Mouse (Mus musculus): ENCODE measurements around the gene Lpar3.

The Lpar3 gene

GRCm38 (mm10) chr3:146220776-146221486, at the start of gene Lpar3:
Gene Lpar3 (plus strand): TSS chr3:146220963.
- in situ Hi-C loops (cut with MboI, MseI), result no loop called here

- in situ Hi-C loops (cut with MboI, MseI), result loop anchor here (25.0 kb wide), 1 partner anchor 1761 kb away; no protein-coding TSS in a partner anchor
These were observed 47.7 kb upstream of the Lpar3 start for GRCm38 (mm10) chr3:146173030-146173429.

GRCm38 (mm10) chr3:146174215-146174614, 46.5 kb upstream of the Lpar3 start:
- in situ Hi-C loops (cut with MboI, MseI), result loop anchor here (25.0 kb wide), 1 partner anchor 1762 kb away; no protein-coding TSS in a partner anchor

- in situ Hi-C loops (cut with MboI, MseI), result loop anchor here (5.0 kb wide), 2 partner anchors 120 to 230 kb away; no protein-coding TSS in a partner anchor
These were observed 43.5 kb upstream of the Lpar3 start for GRCm38 (mm10) chr3:146177295-146177694.

GRCm38 (mm10) chr3:146177748-146178582, 42.8 kb upstream of the Lpar3 start:
- in situ Hi-C loops (cut with MboI, MseI), result loop anchor here (5.0 kb wide), 2 partner anchors 121 to 231 kb away; no protein-coding TSS in a partner anchor

GRCm38 (mm10) chr3:146180341-146180740, 40.4 kb upstream of the Lpar3 start:
- in situ Hi-C loops (cut with MboI, MseI), result loop anchor here (5.0 to 10.0 kb wide), 5 partner anchors 92 to 734 kb away; partner anchors contain the start of genes Gng5 and Spata1

- in situ Hi-C loops (cut with MboI, MseI), result loop anchor here (5.0 to 10.0 kb wide), 5 partner anchors 91 to 734 kb away; partner anchors contain the start of genes Gng5 and Spata1
These were observed 39.8 kb upstream of the Lpar3 start for GRCm38 (mm10) chr3:146180986-146181385.

- in situ Hi-C loops (cut with MboI, MseI), result loop anchor here (5.0 to 10.0 kb wide), 5 partner anchors 87 to 730 kb away; partner anchors contain the start of genes Gng5 and Spata1
These were observed 35.6 kb upstream of the Lpar3 start for GRCm38 (mm10) chr3:146184992-146185657.

GRCm38 (mm10) chr3:146186033-146186432, 34.7 kb upstream of the Lpar3 start:
- in situ Hi-C loops (cut with MboI, MseI), result loop anchor here (10.0 kb wide), 3 partner anchors 239 to 729 kb away; partner anchors contain the start of genes Gng5 and Spata1

GRCm38 (mm10) chr3:146189933-146190332, 30.8 kb upstream of the Lpar3 start:
- in situ Hi-C loops (cut with MboI, MseI), result loop anchor here (10.0 kb wide), 3 partner anchors 235 to 725 kb away; partner anchors contain the start of genes Gng5 and Spata1

GRCm38 (mm10) chr3:146192507-146192906, 28.3 kb upstream of the Lpar3 start:
- in situ Hi-C loops (cut with MboI, MseI), result no loop called here

GRCm38 (mm10) chr3:146195153-146195552, 25.6 kb upstream of the Lpar3 start:
- in situ Hi-C loops (cut with MboI, MseI), result no loop called here

GRCm38 (mm10) chr3:146196301-146196700, 24.5 kb upstream of the Lpar3 start:
- in situ Hi-C loops (cut with MboI, MseI), result no loop called here

GRCm38 (mm10) chr3:146196780-146197743, 23.7 kb upstream of the Lpar3 start:
- in situ Hi-C loops (cut with MboI, MseI), result no loop called here

- in situ Hi-C loops (cut with MboI, MseI), result no loop called here
These were observed 23.0 kb upstream of the Lpar3 start for GRCm38 (mm10) chr3:146197785-146198184.

GRCm38 (mm10) chr3:146198803-146199481, 21.8 kb upstream of the Lpar3 start:
- in situ Hi-C loops (cut with MboI, MseI), result no loop called here

GRCm38 (mm10) chr3:146199486-146199885, 21.3 kb upstream of the Lpar3 start:
- in situ Hi-C loops (cut with MboI, MseI), result no loop called here

GRCm38 (mm10) chr3:146204375-146204774, 16.4 kb upstream of the Lpar3 start:
- in situ Hi-C loops (cut with MboI, MseI), result no loop called here

- in situ Hi-C loops (cut with MboI, MseI), result no loop called here
These were observed 15.5 kb upstream of the Lpar3 start for GRCm38 (mm10) chr3:146205305-146205704.

- in situ Hi-C loops (cut with MboI, MseI), result no loop called here
These were observed 14.1 kb upstream of the Lpar3 start for GRCm38 (mm10) chr3:146206635-146207034.
